Mouse (Mus musculus) fibroblast of lung, adult 2 months (primary cell): Measurements from ENCODE around the gene Pkp1.

Experiments used
- DNase-seq: peaks from one replicate; pipeline ENCODE4 v3.0.0-alpha.2; 2011; ENCODE audit warnings: low read depth

The Pkp1 gene

GRCm38 (mm10) chr1:135918644-135919407 is at the start of gene Pkp1:
TSS of gene Pkp1 (minus strand) at chr1:135919207.
- DNase-seq, result no peak

GRCm38 (mm10) chr1:135967739-135968138 is 48.7 kb upstream of the Pkp1 start:
- no peak for DNase-seq

- DNase-seq, result no peak
Measured at GRCm38 (mm10) chr1:135964561-135964960, 45.6 kb upstream of the Pkp1 start.

DNA sequence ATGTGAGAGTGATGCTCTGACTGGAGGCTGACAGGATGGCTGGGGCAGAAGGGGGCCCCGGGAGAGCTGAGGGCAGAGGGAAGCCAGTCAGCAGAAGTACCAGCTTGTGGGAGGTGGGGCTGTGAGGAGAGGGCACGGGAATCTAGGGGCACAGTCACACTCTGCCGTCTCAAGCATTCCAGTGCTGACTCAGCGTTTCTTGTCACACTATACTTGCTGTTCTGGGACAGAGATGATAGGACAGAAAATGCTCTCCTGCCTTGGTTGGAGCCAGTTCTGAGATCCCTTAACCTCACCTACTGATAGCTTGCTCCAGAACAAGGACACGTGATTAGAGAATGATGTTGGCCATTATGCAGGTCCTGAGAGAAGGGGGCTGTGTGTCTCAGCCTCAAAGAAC is 44.2 kb upstream of the Pkp1 start:
- DNase-seq, result no peak

DNA sequence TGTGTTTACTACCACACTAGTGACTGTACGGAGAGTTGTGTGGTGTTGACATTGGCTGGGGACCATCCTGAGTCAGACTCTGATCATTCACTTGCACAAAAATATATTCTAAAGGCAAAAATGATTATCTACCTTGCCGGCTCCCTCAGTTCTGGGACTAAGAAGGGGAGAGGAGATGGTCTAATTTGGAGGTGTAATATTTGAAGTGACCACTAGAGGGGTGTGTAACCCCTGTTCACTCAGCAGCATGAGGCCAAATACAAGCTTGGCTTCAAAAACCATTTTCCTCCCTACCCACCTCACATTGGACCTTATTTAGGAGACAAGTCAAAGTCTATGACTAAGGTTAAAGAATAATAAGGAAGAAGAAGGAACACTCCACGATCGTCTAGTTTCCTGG is 39.5 kb upstream of the Pkp1 start:
- DNase-seq, result no peak

GRCm38 (mm10) chr1:135948871-135949270 is 29.9 kb upstream of the Pkp1 start:
- DNase-seq, result no peak

GRCm38 (mm10) chr1:135946247-135946646 is 27.2 kb upstream of the Pkp1 start:
- DNase-seq, result no peak

- DNase-seq, result no peak
Measured at GRCm38 (mm10) chr1:135945711-135946110, 26.7 kb upstream of the Pkp1 start.

GRCm38 (mm10) chr1:135944526-135945259 is 25.7 kb upstream of the Pkp1 start:
- no peak for DNase-seq

DNA sequence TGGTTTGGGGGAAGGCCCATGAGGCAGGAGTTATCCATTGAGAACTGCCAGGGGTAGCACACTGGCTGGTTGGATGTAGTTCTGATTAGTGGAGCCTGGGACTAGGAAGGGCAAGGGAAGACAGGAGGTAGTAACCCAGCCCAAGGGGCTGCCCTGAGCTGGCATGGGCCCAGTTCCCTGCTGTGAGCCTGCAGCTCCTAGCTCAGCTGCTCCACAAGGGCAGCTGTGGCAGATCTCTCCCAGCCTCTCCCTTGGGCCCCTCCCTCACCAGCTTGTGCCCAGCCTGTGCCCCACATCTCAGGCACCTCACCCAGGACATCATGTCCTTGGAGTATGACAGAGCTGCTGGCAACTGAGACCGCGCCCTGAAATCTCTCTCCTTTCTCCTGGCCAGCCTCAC is 24.7 kb upstream of the Pkp1 start:
- no peak for DNase-seq

DNA sequence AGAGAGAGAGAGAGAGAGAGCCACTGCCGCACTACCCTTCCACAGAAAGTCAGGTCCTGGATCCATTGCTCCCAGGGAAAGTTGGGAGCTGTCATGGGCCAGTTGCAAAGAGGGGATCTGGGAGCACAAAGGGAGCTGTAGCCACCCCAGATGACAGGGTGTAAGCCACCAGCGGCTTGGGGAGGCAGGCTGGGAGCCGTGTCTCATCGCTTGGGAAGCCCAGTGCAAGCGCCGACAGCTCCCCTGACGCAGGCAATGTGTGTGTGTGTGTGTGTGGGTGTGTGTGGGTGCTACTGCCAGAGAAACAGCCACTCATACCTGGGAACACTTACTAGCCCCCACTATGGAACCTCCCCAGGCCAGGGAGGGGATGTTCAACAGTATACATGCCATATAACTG is 23.1 kb upstream of the Pkp1 start:
- DNase-seq, result no peak

DNA sequence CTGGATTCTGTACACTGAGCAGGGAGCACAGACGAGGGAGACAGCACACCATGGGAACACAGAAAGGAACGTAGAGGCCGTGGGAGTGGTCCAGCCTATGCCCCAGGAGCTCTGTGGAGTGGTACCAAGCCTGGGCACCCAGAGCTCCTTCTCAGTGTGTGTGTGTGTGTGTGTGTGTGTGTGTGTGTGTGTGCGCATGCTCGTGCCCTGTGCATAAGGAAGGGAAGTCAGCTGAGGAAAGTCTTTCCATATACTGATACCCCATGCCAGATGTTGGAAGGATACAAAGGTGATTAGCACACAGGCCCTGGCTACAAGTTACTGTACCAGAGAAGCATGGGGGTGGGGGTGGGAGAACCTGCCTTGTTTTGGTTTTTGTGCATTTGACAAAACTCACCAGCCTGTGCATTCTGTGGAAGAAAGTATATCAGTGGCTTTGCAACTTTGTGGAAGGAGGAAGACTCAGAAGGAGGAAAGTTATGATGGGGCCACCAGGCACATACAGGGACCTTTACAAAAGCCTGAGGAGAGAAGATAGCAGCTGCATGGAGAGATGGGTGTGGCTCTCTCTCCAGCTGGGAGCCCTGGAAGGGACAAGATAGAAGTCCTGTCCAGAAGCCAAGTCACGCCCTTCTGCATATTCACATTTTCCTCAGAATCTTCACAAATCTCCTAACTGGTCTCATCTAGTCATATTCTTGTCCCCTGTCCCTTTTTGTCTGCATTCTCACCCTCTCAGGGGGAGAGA is 22.4 kb upstream of the Pkp1 start:
- DNase-seq, result no peak

- no peak for DNase-seq
Measured at GRCm38 (mm10) chr1:135936091-135936490, 17.1 kb upstream of the Pkp1 start.

DNA sequence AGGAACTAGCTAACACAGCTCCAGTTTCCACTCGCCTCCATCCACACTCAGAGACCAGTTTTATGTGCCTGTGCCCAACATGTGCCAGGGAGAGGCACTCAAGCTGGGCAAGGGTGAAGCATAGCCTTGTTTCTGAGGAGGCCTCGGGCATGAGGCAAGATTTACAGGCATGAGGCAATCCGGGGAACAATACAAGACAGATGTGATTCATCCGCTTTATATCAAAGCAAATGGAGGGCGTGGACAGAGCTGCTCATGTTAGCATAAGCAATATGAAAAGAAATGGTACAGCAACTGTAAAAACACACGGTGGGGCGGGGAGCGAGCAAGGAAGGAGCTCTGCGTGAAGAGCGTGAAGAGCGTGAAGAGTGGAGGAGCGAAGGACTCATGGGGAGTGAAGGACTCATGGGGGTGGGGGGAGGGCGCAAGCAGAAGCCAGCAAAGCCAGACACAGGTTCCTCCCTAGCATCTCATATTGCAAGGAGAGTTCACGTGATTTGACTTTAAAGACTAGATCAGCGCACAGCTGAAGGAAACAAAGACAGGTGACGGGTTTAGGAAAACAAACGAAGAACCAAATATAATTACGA is 14.8 kb upstream of the Pkp1 start:
- DNase-seq, result no peak

GRCm38 (mm10) chr1:135929876-135930275 is 10.9 kb upstream of the Pkp1 start:
- no peak for DNase-seq

GRCm38 (mm10) chr1:135925848-135926247 is 6.8 kb upstream of the Pkp1 start:
- DNase-seq, result no peak

- no peak for DNase-seq
Measured at GRCm38 (mm10) chr1:135924377-135924994, 5.5 kb upstream of the Pkp1 start.

- DNase-seq, result no peak
Measured at GRCm38 (mm10) chr1:135923229-135923628, 4.2 kb upstream of the Pkp1 start.

- DNase-seq, result no peak
Measured at GRCm38 (mm10) chr1:135917206-135917605, 1.8 kb downstream of the Pkp1 start.

DNA sequence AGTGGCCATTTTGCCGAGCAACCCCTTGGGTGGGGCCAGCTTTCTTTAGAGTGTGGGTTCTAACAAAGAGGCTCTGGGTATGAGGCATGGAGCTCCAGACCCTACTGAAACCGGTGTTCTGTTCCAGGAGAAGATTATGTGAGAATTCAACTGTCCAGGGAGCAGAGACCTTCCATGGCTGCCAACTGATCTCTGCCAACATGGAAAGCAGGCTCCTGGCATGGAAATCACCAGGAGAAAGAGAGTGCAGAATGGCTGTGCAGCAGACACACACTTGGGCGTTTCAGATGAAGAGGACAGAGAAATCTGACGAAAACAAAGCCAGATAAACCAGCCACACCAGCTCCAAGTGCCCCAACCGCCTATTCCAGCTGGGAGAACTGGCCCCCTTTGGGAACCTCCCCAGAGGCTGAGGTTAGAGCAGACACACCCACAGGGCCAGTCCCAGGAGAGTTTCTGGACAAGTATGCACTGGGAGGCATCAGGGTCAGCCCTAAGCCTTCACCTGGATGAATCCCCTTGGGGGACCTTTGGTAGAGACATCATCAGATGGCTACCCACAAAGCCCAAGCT is 2.4 kb downstream of the Pkp1 start:
- DNase-seq, result no peak

- no peak for DNase-seq
Measured at GRCm38 (mm10) chr1:135913657-135914056, 5.3 kb downstream of the Pkp1 start.

GRCm38 (mm10) chr1:135909381-135909780 is 9.6 kb downstream of the Pkp1 start:
- DNase-seq, result no peak
